Mouse (Mus musculus): ENCODE data around the gene Enpp1.

Enpp1 gene

GRCm38 (mm10) chr10:24710361-24710760, 1.6 kb downstream of the Enpp1 start:
- no peak for DNase-seq (ENCODE audit: low spot score in 2 of 2)

- DNase-seq (ENCODE audit: low spot score in 2 of 2) = no peak
These were observed 4.2 kb downstream of the Enpp1 start for GRCm38 (mm10) chr10:24707745-24708144.

GRCm38 (mm10) chr10:24706431-24707140, 5.4 kb downstream of the Enpp1 start:
- no peak for DNase-seq (ENCODE audit: low spot score in 2 of 2)

GRCm38 (mm10) chr10:24702698-24703097, 9.3 kb downstream of the Enpp1 start:
- no peak for DNase-seq (ENCODE audit: low spot score in 2 of 2)

- no peak for DNase-seq (ENCODE audit: low spot score in 2 of 2)
These were observed 13.7 kb downstream of the Enpp1 start for GRCm38 (mm10) chr10:24698131-24698775.

- no peak for DNase-seq (ENCODE audit: low spot score in 2 of 2)
These were observed 15.2 kb downstream of the Enpp1 start for GRCm38 (mm10) chr10:24696761-24697160.

- no peak for DNase-seq (ENCODE audit: low spot score in 2 of 2)
These were observed 16.2 kb downstream of the Enpp1 start for GRCm38 (mm10) chr10:24695786-24696185.

- DNase-seq (ENCODE audit: low spot score in 2 of 2) = no peak
These were observed 29.3 kb downstream of the Enpp1 start for GRCm38 (mm10) chr10:24682518-24683104.

GRCm38 (mm10) chr10:24677681-24678080, 34.3 kb downstream of the Enpp1 start:
- no peak for DNase-seq (ENCODE audit: low spot score in 2 of 2)

- no peak for DNase-seq (ENCODE audit: low spot score in 2 of 2)
These were observed 37.7 kb downstream of the Enpp1 start for GRCm38 (mm10) chr10:24674261-24674660.

- no peak for DNase-seq (ENCODE audit: low spot score in 2 of 2)
These were observed 39.0 kb downstream of the Enpp1 start for GRCm38 (mm10) chr10:24672948-24673347.

- no peak for DNase-seq (ENCODE audit: low spot score in 2 of 2)
These were observed 41.4 kb downstream of the Enpp1 start for GRCm38 (mm10) chr10:24670548-24670947.

GRCm38 (mm10) chr10:24650990-24651569, 60.9 kb downstream of the Enpp1 start:
- DNase-seq (ENCODE audit: low spot score in 2 of 2) = no peak

GRCm38 (mm10) chr10:24647996-24648738, 63.8 kb downstream of the Enpp1 start:
- no peak for DNase-seq (ENCODE audit: low spot score in 2 of 2)

- no peak for DNase-seq (ENCODE audit: low spot score in 2 of 2)
These were observed 66.8 kb downstream of the Enpp1 start for GRCm38 (mm10) chr10:24645169-24645568.

- DNase-seq (ENCODE audit: low spot score in 2 of 2) = no peak
These were observed 69.0 kb downstream of the Enpp1 start for GRCm38 (mm10) chr10:24642796-24643580.

- DNase-seq (ENCODE audit: low spot score in 2 of 2) = no peak
These were observed 70.4 kb downstream of the Enpp1 start for GRCm38 (mm10) chr10:24641416-24642140.

GRCm38 (mm10) chr10:24640186-24640875, 71.6 kb downstream of the Enpp1 start:
- no peak for DNase-seq (ENCODE audit: low spot score in 2 of 2)

- no peak for DNase-seq (ENCODE audit: low spot score in 2 of 2)
These were observed 72.4 kb downstream of the Enpp1 start for GRCm38 (mm10) chr10:24639596-24639995.

Measured in spleen, postnatal 4 days (tissue).